In genomic region chr3:27625592-27625985, GRCm38 (mm10) we compare ENCODE assay signal across 14 mouse cellular contexts.
DNase-seq lines count a peak whose midpoint lies in the region; ATAC-seq and TF ChIP-seq lines count a peak whose summit lies in the region.
"Had no signal": no experiment of that assay in that cellular context is flagged by ENCODE, and none has a peak within 500 bp of the region (broad histone marks: within the 10 kb centered on the region; RNA-seq: fewer than 3 reads in every experiment).

No protein-coding gene starts in this region.

- H3K4me2 ChIP-seq in forebrain, embryonic 14.5 days (ENCODE audit: low read length), result no peak overlapping the region
- no peak overlapping the region for H3K4me2 ChIP-seq in hindbrain, postnatal 0 days (ENCODE audit: low read depth, low read length)
- H3K4me2 ChIP-seq: kidney, embryonic 15.5 days; limb, embryonic 13.5 days had no signal

- no peak for DNase-seq in heart, embryonic 10.5 days (ENCODE audit: low spot score)
- no peak for DNase-seq in heart, postnatal 10 days
- peak; percentile 56 for DNase-seq in 3T3-L1 (ENCODE audit: low read depth, low spot score)
- DNase-seq in forebrain, embryonic 14.5 days (ENCODE audit: low spot score), result no peak
- no peak for DNase-seq in hindbrain, postnatal 0 days (ENCODE audit: low spot score)
- DNase-seq in adrenal gland, adult 18-20 months (ENCODE audit: low spot score in 2 of 2), result no peak
- DNase-seq in cerebellum, adult 8-10 months, result no peak
- DNase-seq in left cerebral cortex, postnatal 4 days, result no peak
- DNase-seq: cerebellum, postnatal 25 days; gastrocnemius, postnatal 25 days; retina, postnatal 1 day; thymus, adult 18-20 months had no signal

- ATAC-seq in forebrain, embryonic 14.5 days, result no peak
- ATAC-seq in hindbrain, postnatal 0 days, result no peak

- peaks cover 39% of the 10 kb centered on the region for H3K4me1 ChIP-seq in heart, embryonic 10.5 days
- H3K4me1 ChIP-seq in forebrain, embryonic 14.5 days (ENCODE audit: control insufficient read depth, insufficient read depth, low read length), result 0 out of 2 replicates have a peak, but pooled peaks cover 6% of the 10 kb centered on the region
- H3K4me1 ChIP-seq in hindbrain, postnatal 0 days (ENCODE audit: insufficient read depth, low read length), result 0 out of 2 replicates have a peak, but pooled peaks cover 6% of the 10 kb centered on the region

- no peak overlapping the region for H3K9ac ChIP-seq in forebrain, embryonic 14.5 days (ENCODE audit: low read length)
- no peak overlapping the region for H3K9ac ChIP-seq in hindbrain, postnatal 0 days (replicated peaks; ENCODE audit: low read length)
- H3K9ac ChIP-seq: kidney, embryonic 15.5 days; limb, embryonic 13.5 days had no signal

- no peak for TF ChIP-seq CTCF in hindbrain, postnatal 0 days (IDR thresholded peaks at IDR 0.05; ENCODE audit: low read depth)

- no peak overlapping the region for H3K4me3 ChIP-seq in heart, embryonic 10.5 days
- H3K4me3 ChIP-seq in forebrain, embryonic 14.5 days (ENCODE audit: low read depth, low read length), result no peak overlapping the region
- H3K4me3 ChIP-seq in hindbrain, postnatal 0 days (ENCODE audit: low read length), result no peak overlapping the region
- H3K4me3 ChIP-seq: kidney, embryonic 15.5 days; limb, embryonic 13.5 days had no signal

- H3K9me3 ChIP-seq in heart, embryonic 10.5 days, result no peaks in the 10 kb centered on the region
- H3K9me3 ChIP-seq in forebrain, embryonic 14.5 days (replicated peaks; ENCODE audit: control insufficient read depth, low read length), result no peaks in the 10 kb centered on the region
- H3K9me3 ChIP-seq in hindbrain, postnatal 0 days (ENCODE audit: low read length), result no peaks in the 10 kb centered on the region
- H3K9me3 ChIP-seq: kidney, embryonic 15.5 days; limb, embryonic 13.5 days had no signal

- peak overlapping the region; percentile 69 for H3K27ac ChIP-seq in heart, embryonic 10.5 days
- H3K27ac ChIP-seq in forebrain, embryonic 14.5 days (ENCODE audit: low read depth, low read length), result peak overlapping the region; percentile 48
- H3K27ac ChIP-seq in hindbrain, postnatal 0 days, result 0 out of 2 replicates have a peak overlapping the region, but pooled peaks have one; percentile 20
- H3K27ac ChIP-seq: kidney, embryonic 15.5 days; limb, embryonic 13.5 days had no signal

- WGBS in heart, embryonic 10.5 days, result 49% methylated on average over 8 of the region's 8 CpGs
- 78% methylated on average over 8 of the region's 8 CpGs for WGBS in forebrain, embryonic 14.5 days
- 58% methylated on average over 8 of the region's 8 CpGs for WGBS in hindbrain, postnatal 0 days

- peaks cover 3% of the 10 kb centered on the region for H3K36me3 ChIP-seq in heart, embryonic 10.5 days
- H3K36me3 ChIP-seq in forebrain, embryonic 14.5 days (ENCODE audit: control insufficient read depth, insufficient read depth, low read length), result no peaks in the 10 kb centered on the region
- no peaks in the 10 kb centered on the region for H3K36me3 ChIP-seq in hindbrain, postnatal 0 days (ENCODE audit: insufficient read depth, low read length)

- H3K27me3 ChIP-seq in heart, embryonic 10.5 days (ENCODE audit: insufficient read depth, poor library complexity, severe bottlenecking), result no peaks in the 10 kb centered on the region
- H3K27me3 ChIP-seq in forebrain, embryonic 14.5 days (replicated peaks; ENCODE audit: control insufficient read depth, insufficient read depth, low read length), result no peaks in the 10 kb centered on the region
- H3K27me3 ChIP-seq in hindbrain, postnatal 0 days (ENCODE audit: insufficient read depth, low read length), result no peaks in the 10 kb centered on the region
- H3K27me3 ChIP-seq: kidney, embryonic 15.5 days; limb, embryonic 13.5 days had no signal

- intact Hi-C loops in heart, postnatal 10 days (cut with DNase I), result no loop called here
- intact Hi-C loops in left cerebral cortex, postnatal 4 days (cut with DNase I), result no loop called here
